ENCODE assay signal across 11 mouse cellular contexts in the genomic region with DNA sequence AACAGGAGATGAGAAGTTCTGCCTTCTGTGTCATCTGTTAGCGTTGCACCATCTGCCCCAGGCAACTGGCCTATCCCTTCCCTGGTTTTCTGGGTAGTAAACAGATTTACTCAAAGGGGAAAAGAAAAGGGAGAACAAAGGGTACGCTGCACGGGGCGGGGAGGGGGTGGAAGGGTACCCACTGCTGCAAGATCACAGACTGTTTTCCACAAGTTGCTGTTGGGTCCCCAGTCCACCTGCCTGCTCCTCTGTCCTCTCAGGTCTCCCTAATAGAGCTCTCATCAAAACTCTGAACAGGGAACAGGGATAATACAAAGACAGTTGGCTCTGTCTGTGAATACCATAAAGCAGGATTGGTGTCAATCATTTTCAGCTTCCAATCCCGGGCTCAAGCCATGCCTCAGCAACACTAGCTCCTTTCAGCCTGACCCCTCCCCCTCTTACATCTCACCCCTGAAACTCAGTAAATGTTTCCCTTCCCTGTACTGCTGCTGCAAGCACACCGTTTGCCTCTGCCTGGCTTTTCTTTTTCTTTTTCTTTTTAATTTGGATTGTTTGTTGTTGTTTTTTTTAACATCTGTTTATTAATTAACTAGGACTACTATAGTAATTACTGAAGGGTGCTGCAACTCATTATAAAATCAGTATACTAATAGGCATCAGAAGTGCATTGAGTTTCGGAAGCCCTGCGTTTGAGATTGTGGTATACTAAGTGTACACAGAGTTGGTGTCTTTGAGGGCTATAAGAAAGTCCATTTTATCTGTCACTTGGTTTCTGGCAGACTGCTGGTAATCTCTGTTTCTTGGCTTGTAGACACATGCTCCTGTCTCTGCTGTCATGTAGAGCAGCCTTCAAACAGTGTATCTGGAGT.
A peak's percentile ranks its signal among the peaks of the same experiment; 100 is the strongest.
DNase-seq lines count a peak whose midpoint lies in the region; ATAC-seq and TF ChIP-seq lines count a peak whose summit lies in the region.
"Had no signal": no experiment of that assay in that cellular context is flagged by ENCODE, and none has a peak within 500 bp of the region (broad histone marks: within the 10 kb centered on the region; RNA-seq: fewer than 3 reads in every experiment).

No protein-coding gene starts in this region.

- no peak overlapping the region for H3K9ac ChIP-seq in liver, postnatal 0 days (replicated peaks)
- no peak overlapping the region for H3K9ac ChIP-seq in liver, embryonic 12.5 days
- H3K9ac ChIP-seq in forebrain, postnatal 0 days = no peak overlapping the region; the same call in 1 of the 2 replicates
- H3K9ac ChIP-seq in limb, embryonic 11.5 days (ENCODE audit: low read length) = peak overlapping the region; percentile 4; the same call in 1 of the 2 replicates
- no peak overlapping the region for H3K9ac ChIP-seq in neural tube, embryonic 15.5 days (replicated peaks)
- H3K9ac ChIP-seq: lung, embryonic 15.5 days had no signal

- DNase-seq in liver, postnatal 0 days = no peak
- DNase-seq in forebrain, postnatal 0 days = peak; percentile 68
- DNase-seq in limb, embryonic 11.5 days (ENCODE audit: low spot score) = peak; percentile 54
- DNase-seq in adrenal gland, postnatal 4 days (ENCODE audit: low spot score in 2 of 2) = no peak
- no peak for DNase-seq in urinary bladder, postnatal 25 days (ENCODE audit: low spot score)
- DNase-seq: cerebellum, adult 11 months had no signal

- no peak overlapping the region for H3K27ac ChIP-seq in liver, postnatal 0 days (ENCODE audit: low read depth)
- no peak overlapping the region for H3K27ac ChIP-seq in liver, embryonic 12.5 days
- peak overlapping the region; percentile 54 for H3K27ac ChIP-seq in forebrain, postnatal 0 days (ENCODE audit: low read depth, low read length)
- H3K27ac ChIP-seq in limb, embryonic 11.5 days (replicated peaks; ENCODE audit: low read depth, low read length) = peak overlapping the region; percentile 30; the same call in 1 of the 2 replicates
- H3K27ac ChIP-seq in neural tube, embryonic 15.5 days (replicated peaks) = no peak overlapping the region
- H3K27ac ChIP-seq: lung, embryonic 15.5 days had no signal

- no peak overlapping the region for H3K4me3 ChIP-seq in liver, postnatal 0 days (ENCODE audit: low read depth, low read length)
- H3K4me3 ChIP-seq in liver, embryonic 12.5 days = no peak overlapping the region
- no peak overlapping the region for H3K4me3 ChIP-seq in forebrain, postnatal 0 days (ENCODE audit: low read depth, low read length)
- H3K4me3 ChIP-seq in limb, embryonic 11.5 days (ENCODE audit: low read depth, low read length) = no peak overlapping the region
- no peak overlapping the region for H3K4me3 ChIP-seq in neural tube, embryonic 15.5 days (replicated peaks)
- H3K4me3 ChIP-seq: lung, embryonic 15.5 days had no signal

- H3K4me2 ChIP-seq in liver, postnatal 0 days (ENCODE audit: low read depth, low read length) = peak overlapping the region; percentile 16; the same call in 1 of the 2 replicates
- H3K4me2 ChIP-seq in liver, embryonic 12.5 days = no peak overlapping the region
- peak overlapping the region; percentile 20; the same call in 1 of the 2 replicates for H3K4me2 ChIP-seq in forebrain, postnatal 0 days (ENCODE audit: low read depth)
- H3K4me2 ChIP-seq in limb, embryonic 11.5 days (ENCODE audit: low read depth, severe bottlenecking) = peak overlapping the region; percentile 29; the same call in 1 of the 2 replicates
- peak overlapping the region; percentile 25; the same call in 1 of the 2 replicates for H3K4me2 ChIP-seq in neural tube, embryonic 15.5 days
- H3K4me2 ChIP-seq: lung, embryonic 15.5 days had no signal

- 48% methylated on average over 8 of the region's 8 CpGs for WGBS in liver, postnatal 0 days (ENCODE audit: insufficient replicate concordance)
- 42% methylated on average over 8 of the region's 8 CpGs for WGBS in liver, embryonic 12.5 days (ENCODE audit: insufficient replicate concordance)
- 12% methylated on average over 8 of the region's 8 CpGs for WGBS in forebrain, postnatal 0 days
- whole genome bisulfite sequencing in limb, embryonic 11.5 days = 20% methylated on average over 8 of the region's 8 CpGs
- WGBS in neural tube, embryonic 15.5 days = 24% methylated on average over 8 of the region's 8 CpGs

- H3K9me3 ChIP-seq in liver, postnatal 0 days (ENCODE audit: low read length) = no peaks in the 10 kb centered on the region
- H3K9me3 ChIP-seq in liver, embryonic 12.5 days (replicated peaks) = no peaks in the 10 kb centered on the region
- H3K9me3 ChIP-seq in forebrain, postnatal 0 days (ENCODE audit: low read length) = no peaks in the 10 kb centered on the region
- H3K9me3 ChIP-seq in limb, embryonic 11.5 days (ENCODE audit: control insufficient read depth, low read length) = no peaks in the 10 kb centered on the region
- H3K9me3 ChIP-seq in neural tube, embryonic 15.5 days (replicated peaks) = no peaks in the 10 kb centered on the region
- H3K9me3 ChIP-seq: lung, embryonic 15.5 days had no signal

- H3K27me3 ChIP-seq in liver, postnatal 0 days (ENCODE audit: insufficient read depth, low read length) = no peaks in the 10 kb centered on the region
- H3K27me3 ChIP-seq in liver, embryonic 12.5 days (replicated peaks) = no peaks in the 10 kb centered on the region
- no peaks in the 10 kb centered on the region for H3K27me3 ChIP-seq in forebrain, postnatal 0 days (ENCODE audit: insufficient read depth, low read length)
- no peaks in the 10 kb centered on the region for H3K27me3 ChIP-seq in limb, embryonic 11.5 days (ENCODE audit: control insufficient read depth, insufficient read depth, low read length)
- H3K27me3 ChIP-seq in neural tube, embryonic 15.5 days (replicated peaks) = no peaks in the 10 kb centered on the region
- H3K27me3 ChIP-seq: CH12.LX; lung, embryonic 15.5 days had no signal

- TF ChIP-seq EP300 in liver, postnatal 0 days (IDR thresholded peaks at IDR 0.05; ENCODE audit: low read depth) = no peak

- H3K36me3 ChIP-seq in liver, postnatal 0 days (replicated peaks; ENCODE audit: insufficient read depth, low read length) = no peaks in the 10 kb centered on the region
- H3K36me3 ChIP-seq in liver, embryonic 12.5 days = no peaks in the 10 kb centered on the region
- no peaks in the 10 kb centered on the region for H3K36me3 ChIP-seq in forebrain, postnatal 0 days (ENCODE audit: insufficient read depth)
- no peaks in the 10 kb centered on the region for H3K36me3 ChIP-seq in limb, embryonic 11.5 days (ENCODE audit: control insufficient read depth, insufficient read depth, low read length)
- H3K36me3 ChIP-seq in neural tube, embryonic 15.5 days = no peaks in the 10 kb centered on the region
- H3K36me3 ChIP-seq: lung, embryonic 15.5 days had no signal

- TF ChIP-seq CTCF in liver, postnatal 0 days (IDR thresholded peaks at IDR 0.05; ENCODE audit: low read depth) = no peak
- TF ChIP-seq CTCF in forebrain, postnatal 0 days (IDR thresholded peaks at IDR 0.05; ENCODE audit: low read depth) = no peak

- H3K4me1 ChIP-seq in liver, postnatal 0 days (ENCODE audit: insufficient read depth) = no peaks in the 10 kb centered on the region
- H3K4me1 ChIP-seq in liver, embryonic 12.5 days = 0 out of 2 replicates have a peak, but pooled peaks cover 3% of the 10 kb centered on the region
- peaks cover 5% of the 10 kb centered on the region; the same call in 1 of the 2 replicates for H3K4me1 ChIP-seq in forebrain, postnatal 0 days (ENCODE audit: insufficient read depth)
- 0 out of 2 replicates have a peak, but pooled peaks cover 7% of the 10 kb centered on the region for H3K4me1 ChIP-seq in limb, embryonic 11.5 days (ENCODE audit: control insufficient read depth, insufficient read depth, low read length)
- H3K4me1 ChIP-seq in neural tube, embryonic 15.5 days = peaks cover 6% of the 10 kb centered on the region

- no peak for ATAC-seq in liver, postnatal 0 days
- ATAC-seq in liver, embryonic 12.5 days = no peak
- peak; percentile 91 for ATAC-seq in forebrain, postnatal 0 days
- peak; percentile 78; the same call in 1 of the 2 replicates for ATAC-seq in limb, embryonic 11.5 days (ENCODE audit: insufficient number of reproducible peaks, low FRiP score, low TSS enrichment, low read depth)
- no peak; the same call in 1 of the 2 replicates for ATAC-seq in neural tube, embryonic 15.5 days (ENCODE audit: low FRiP score)
- no peak for ATAC-seq in monocyte, adult 5-6 weeks (replicated peaks; ENCODE audit: insufficient number of reproducible peaks, low FRiP score, low TSS enrichment, poor library complexity, severe bottlenecking)

Comparison
In these comparisons a context has a peak if more than half of its experiments do, and no peak if none do; other contexts are left out.
1. ATAC-seq: peak in forebrain, postnatal 0 days (single experiment) and limb, embryonic 11.5 days (single experiment); none in liver, postnatal 0 days (single experiment), liver, embryonic 12.5 days (single experiment), neural tube, embryonic 15.5 days (single experiment) and monocyte, adult 5-6 weeks (single experiment).
2. DNase-seq: peak in forebrain, postnatal 0 days (single experiment) and limb, embryonic 11.5 days (single experiment); none in liver, postnatal 0 days (single experiment), adrenal gland, postnatal 4 days (0 of 2) and urinary bladder, postnatal 25 days (single experiment).
3. H3K27ac ChIP-seq: peak in forebrain, postnatal 0 days (single experiment) and limb, embryonic 11.5 days (single experiment); none in liver, postnatal 0 days (single experiment), liver, embryonic 12.5 days (single experiment) and neural tube, embryonic 15.5 days (single experiment).